Mouse (Mus musculus) erythroid progenitor cell, adult 5-6 weeks (primary cell): ENCODE measurements around the gene Hist2h2aa1. TPM values are rescaled to one million over a fixed set of nuclear protein-coding genes. Genes with fewer than 3 reads are reported as not detected.
"Not testable (repeated sequence)": the region's sequence is repeated elsewhere in the genome, so short reads cannot be mapped to it uniquely, and the experiment has no call there.

Experiments used
- ATAC-seq: replicated peaks from 2 replicates; pipeline ENCODE4 v1.8.0; 2016; ENCODE audit warnings: moderate number of reproducible peaks, mild to moderate bottlenecking, moderate TSS enrichment, inconsistent platforms; ENCODE audit not compliant: poor library complexity, low FRiP score, severe bottlenecking
- total RNA-seq, 2 experiments: library from RNA; stranded (forward) in 1 of 2; stranded (reverse) in 1 of 2; fragments of 150-400 nt in 1 of 2; fragments of 186-747, 209-891 nt in 1 of 2; gene quantifications; 2 replicates each; pipeline versions ENCODE4 v1.2.3 to v1.2.4; 2015 to 2017; ENCODE audit warnings: low replicate concordance in 2 of 2

Gene Hist2h2aa1
- total RNA-seq, 2 experiments from 2014 or later: 26,437 TPM; not detected in 1

DNA sequence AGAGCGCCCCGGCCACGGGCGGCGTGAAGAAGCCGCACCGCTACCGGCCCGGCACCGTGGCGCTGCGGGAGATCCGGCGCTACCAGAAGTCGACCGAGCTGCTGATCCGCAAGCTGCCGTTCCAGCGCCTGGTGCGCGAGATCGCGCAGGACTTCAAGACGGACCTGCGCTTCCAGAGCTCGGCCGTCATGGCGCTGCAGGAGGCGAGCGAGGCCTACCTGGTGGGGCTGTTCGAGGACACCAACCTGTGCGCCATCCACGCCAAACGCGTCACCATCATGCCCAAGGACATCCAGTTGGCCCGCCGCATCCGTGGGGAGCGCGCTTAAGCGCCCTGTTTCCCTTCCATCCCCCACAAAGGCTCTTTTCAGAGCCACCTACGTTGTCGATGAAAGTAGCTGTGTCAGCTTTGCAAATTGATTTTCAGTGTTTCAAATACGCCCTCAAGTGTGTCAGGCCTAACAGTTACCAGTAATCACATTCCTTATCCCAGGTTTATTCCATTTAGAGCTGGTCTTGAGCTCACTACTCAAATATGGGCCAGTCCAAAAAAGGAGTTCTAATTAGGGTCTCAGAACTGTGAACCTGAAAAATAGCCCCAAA, 23.6 kb downstream of the Hist2h2aa1 start:
- not testable (repeated sequence) for ATAC-seq

DNA sequence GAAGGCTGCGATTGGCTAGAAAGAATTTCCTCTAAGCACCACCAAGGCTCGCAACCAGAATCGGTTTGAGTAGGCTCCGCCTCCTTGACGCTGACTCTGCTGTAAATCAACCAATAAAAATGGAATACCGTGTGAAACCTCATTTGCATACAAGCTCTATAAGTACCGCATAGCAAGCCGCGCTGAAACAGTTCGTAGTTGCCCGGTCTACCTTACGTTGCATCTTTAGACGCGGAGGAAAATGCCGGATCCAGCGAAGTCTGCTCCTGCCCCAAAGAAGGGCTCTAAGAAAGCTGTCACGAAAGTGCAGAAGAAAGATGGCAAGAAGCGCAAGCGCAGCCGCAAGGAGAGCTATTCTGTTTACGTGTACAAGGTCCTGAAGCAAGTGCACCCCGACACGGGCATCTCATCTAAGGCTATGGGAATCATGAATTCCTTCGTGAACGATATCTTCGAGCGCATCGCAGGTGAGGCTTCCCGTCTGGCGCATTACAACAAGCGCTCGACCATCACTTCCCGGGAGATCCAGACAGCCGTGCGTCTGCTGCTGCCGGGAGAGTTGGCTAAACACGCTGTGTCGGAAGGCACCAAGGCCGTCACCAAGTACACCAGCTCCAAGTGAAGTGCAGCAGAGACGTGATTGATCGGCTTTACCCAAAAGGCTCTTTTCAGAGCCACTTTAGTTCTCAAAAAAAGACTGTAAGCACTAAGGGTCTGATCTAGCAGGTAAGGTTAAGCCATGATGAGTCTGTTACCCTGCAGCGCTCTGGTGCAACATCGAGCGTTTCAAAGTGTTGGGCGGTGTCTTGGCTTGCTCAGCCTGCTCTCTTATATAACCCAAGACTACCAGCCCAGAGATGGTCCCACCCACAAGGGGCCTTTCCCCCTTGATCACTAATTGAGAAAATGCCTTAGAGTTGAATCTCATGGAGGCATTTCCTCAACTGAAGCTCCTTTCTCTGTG, 24.5 kb downstream of the Hist2h2aa1 start, which contains the start of gene Hist2h2bb:
Gene Hist2h2bb (plus strand): TSS at position 242 of the 964 bp plus-strand sequence.
- ATAC-seq: peak; percentile 80

DNA sequence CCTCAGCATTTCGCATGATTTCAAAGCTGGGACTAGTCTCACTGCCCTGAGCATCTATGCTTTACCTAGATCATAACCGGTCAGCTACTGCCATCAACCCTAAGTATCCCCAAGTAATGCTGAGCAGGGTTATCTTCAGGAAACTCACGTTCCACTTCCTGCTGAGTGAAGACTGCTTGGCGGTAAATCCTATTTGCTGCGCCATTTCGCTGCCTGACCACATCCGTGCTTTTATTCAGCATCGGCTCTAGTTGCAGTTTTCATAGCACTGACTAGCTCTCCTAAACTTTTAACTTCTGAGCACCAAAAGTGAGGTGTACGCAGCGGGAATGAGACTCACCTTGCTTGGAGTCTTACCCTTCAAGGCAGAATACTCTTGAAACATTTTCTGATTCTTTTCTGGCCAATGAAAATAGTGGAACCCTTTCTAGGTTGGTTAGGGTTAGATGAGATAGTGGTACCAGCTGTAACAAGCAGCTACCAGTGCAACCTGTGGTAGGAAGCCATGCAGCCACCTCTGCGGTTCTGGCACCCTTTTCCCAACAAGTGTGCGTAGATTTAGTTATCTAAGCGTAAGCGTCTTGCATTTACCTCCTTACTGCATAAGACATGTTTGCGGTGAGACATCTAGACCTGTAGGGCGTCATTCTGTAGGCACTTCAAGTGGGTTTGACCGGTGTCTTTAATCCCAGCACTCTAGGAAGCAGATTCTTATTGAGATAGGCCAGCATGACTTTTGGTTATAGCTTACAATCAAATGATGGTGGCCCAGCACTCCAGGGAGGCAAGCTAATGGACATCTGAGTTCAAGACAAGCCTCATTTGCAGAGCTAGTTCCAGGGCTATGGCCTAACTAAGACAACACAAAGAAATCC, 28.5 kb downstream of the Hist2h2aa1 start:
- ATAC-seq: no peak

DNA sequence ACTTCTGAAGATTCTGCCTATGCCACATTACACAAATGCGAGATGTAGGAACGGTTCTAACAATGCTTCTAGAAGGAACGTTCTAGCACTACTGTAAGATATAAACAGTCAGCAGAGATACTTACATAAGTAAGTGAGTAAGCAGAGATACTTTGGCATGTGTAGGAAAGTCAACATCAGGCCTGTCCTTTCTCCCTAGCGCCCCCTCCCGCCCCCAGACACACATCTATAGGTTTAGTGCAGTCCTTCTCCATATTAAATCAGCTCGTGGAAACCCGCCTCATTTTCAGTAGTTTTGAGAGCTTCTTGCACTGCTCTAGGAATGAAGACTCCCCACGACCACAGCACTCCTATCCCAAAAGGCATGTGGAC, 32.1 kb downstream of the Hist2h2aa1 start:
- ATAC-seq: peak; percentile 77

DNA sequence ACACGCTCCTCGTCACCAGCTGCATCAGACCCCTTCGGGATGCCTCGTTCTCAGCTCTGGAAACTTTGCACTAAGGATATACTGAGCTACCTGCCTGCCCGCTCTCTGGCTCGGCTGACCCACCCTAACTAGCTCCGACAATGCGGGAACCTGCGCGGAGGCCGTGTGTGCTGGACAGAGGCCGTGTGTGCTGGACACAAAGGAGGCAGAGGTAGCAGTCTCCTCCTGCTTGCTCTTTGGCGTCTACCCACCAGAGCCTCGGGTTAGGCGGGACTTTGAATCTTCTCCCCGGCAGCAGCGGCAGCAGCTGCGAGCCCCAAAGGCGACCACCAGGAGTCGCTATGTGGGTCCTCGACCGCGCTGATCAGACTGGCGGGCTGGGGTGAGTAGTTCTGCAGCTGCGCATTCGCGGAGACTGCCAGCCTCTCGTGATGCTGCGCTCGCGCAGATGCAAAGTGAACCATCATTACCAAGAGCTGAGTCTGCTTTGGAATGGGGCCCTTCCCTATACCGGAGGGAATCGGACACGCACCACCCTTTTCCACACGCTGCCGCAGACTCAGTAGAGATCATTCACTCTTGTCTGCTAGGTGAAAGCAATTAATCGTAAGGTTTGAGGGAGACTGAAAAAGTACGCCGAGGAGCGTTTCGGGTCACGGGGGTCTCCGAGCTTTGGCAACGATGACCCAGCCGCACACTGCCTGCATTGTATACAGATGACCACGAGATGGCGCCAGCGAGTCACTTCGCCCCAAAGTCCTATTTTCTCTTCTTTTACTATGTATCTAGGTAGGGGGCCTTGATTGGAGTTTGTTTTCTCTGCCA, 32.7 kb downstream of the Hist2h2aa1 start:
- ATAC-seq: peak; percentile 96

DNA sequence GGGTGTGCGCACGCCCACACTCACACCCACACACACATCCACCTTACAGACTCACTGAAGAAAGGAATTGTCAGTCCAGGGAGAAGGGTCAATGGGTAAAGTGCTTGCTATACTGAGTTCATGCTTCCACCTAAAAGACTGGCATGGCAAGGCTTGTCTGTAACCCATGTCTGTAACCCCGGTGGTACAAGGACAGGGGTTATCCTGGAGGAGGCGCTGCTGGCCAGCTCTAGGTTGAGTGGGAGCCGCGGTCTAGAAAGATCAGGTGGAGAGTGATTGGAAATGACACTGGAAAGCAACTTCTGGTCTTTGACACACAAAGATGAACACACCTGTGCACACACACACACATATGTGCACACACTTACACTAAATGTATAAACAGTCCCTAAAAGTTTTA, 35.4 kb downstream of the Hist2h2aa1 start:
- no peak for ATAC-seq

DNA sequence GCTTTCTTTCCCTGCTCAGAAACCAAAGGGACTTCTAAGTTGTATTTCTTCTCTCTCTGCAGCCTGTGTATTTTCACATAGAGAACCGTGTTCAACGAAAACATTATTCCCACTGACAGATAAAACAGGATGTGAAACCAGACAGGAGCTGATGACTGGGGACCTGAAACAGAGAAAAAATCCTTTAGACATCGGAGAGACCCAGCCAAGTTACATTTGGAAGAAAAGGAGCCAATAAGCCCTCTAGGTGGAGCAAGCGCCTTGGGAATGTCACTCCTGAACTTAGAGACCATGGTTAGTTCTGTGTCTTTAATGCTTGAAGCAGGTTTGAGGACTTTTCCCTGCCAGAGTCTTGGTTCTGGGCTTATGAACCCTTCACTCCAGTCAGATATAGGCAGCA, 39.2 kb downstream of the Hist2h2aa1 start:
- ATAC-seq: no peak

DNA sequence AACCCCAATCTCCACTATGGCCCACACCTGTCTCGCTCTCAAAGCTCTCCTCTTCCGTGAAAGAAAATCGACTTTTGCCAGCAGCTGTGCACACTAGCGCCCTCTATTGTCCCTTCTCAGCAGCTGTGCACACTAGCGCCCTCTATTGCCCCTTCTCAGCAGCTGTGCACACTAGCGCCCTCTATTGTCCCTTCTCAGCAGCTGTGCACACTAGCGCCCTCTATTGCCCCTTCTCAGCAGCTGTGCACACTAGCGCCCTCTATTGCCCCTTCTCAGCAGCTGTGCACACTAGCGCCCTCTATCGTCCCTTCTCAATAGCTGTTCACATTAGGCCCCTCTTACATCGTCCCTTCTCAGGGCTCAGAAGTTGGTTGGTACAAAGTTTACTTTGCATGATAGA, 42.0 kb downstream of the Hist2h2aa1 start:
- ATAC-seq: not testable (repeated sequence)

DNA sequence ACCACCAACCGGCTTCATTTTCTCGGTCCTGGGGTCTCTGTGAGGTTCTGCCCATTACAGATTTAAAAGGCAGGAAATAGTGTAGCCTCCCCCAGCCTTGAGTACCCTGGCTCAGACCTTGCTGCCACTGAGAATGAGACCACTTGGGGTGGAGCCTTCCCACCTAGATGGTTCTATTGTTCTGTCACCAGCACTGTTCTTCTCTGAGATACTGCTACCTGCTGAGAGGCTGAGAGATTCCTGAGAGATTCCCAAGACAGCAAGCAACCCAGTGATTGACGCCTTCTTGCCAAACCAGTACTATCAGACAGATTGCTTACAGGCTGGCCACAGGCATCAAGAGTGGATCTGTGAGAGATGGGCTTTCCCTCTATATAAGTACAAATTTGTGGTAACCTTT, 43.9 kb downstream of the Hist2h2aa1 start:
- ATAC-seq: no peak

DNA sequence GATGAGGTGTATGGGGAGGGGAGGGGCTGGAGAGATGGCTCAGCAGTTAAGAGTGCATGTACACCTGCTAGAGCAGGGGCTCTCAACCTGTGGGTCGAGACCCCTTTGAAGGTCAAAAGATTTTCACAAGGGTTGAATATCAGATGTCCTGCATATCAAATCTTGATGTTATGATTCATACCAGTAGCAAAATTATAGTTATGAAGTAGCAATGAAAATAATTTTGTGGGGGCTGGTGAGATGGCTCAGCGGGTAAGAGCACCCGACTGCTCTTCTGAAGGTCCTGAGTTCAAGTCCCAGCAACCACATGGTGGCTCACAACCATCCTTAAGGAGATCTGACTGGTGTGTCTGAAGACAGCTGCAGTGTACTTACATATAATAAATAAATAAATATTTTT, 45.4 kb downstream of the Hist2h2aa1 start:
- ATAC-seq: not testable (repeated sequence)

DNA sequence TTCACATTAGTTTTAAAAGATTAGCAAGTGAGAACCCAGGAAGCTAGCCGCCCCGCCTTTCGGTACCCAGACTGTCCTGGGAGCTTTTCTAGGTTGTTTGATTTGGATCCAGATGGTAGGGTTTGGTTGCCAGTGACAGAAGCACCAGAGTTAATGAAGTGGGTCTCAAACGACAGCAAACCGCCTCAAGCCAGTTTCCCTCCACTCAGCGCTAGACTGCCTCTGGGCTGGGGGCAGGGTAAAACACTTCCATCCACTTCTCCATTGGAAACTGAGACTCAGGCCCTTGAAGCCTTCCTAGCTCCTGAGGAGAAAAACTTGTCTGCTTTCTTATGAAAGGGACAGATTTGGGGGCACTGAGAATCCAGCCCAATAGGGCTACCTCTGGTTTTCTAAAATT, 47.3 kb downstream of the Hist2h2aa1 start:
- no peak for ATAC-seq

DNA sequence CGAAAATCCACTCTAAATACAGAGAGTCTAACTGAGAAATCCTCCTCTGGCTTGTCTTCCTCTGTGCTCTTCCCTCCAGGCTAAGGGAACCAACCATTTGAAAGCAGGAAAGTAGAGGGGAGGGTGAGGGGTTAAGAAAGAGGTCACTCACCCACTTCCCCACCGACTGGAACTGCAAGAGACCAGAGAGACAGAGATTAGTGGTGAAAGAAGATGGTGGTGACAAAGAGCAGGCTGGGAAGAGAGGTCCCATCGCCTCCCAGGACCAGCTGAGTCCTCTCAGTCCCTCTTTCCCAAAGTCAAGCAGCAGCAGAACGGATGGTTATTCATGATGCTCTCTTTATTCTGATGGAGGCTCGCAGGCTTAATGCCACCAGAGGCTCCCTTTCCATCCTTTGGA, 48.1 kb downstream of the Hist2h2aa1 start:
- ATAC-seq: no peak

DNA sequence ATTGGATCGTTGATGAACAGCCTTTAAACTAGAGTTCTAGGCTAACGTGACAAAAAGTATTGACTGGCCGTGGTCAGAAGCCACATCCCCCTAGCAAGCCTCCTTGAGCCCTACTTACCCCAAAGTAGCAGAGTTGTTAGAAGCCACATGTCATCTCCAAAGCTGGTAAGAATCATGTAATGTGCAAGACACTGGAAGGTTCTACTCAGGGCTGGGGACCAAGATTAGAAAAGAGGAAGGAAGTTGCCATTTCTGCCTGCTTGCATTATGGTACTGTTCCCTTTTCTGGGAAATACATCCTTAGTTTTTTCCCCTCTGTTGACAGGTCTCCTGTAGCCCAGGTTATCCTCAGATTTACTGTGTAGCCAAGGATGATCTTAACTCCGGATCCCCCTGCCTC, 48.5 kb downstream of the Hist2h2aa1 start, which contains the start of gene Fcgr1:
Gene Fcgr1 (minus strand): TSS at position 183 of the 400 bp plus-strand sequence.
- ATAC-seq: no peak

Other genes starting within 250 kb of the Hist2h2aa1 start
- 12.6 and 13.4 TPM in 2 replicates for gene Plekho1, start 249.5 kb upstream of the Hist2h2aa1 start, total RNA-seq (2015; ENCODE audit: low replicate concordance)
- 8.6 and 18.6 TPM in 2 replicates for gene Plekho1, start 249.5 kb upstream of the Hist2h2aa1 start, total RNA-seq (2017; ENCODE audit: low replicate concordance)
- 9.0 and 32.3 TPM in 2 replicates for gene Vps45, start 187.0 kb upstream of the Hist2h2aa1 start, total RNA-seq (2015; ENCODE audit: low replicate concordance)
- gene Vps45, start 187.0 kb upstream of the Hist2h2aa1 start, total RNA-seq (2017; ENCODE audit: low replicate concordance): 8.2 and 34.4 TPM in 2 replicates
- 4.6 and 9.4 TPM in 2 replicates for gene Otud7b, start 141.0 kb upstream of the Hist2h2aa1 start, total RNA-seq (2015; ENCODE audit: low replicate concordance)
- gene Otud7b, start 141.0 kb upstream of the Hist2h2aa1 start, total RNA-seq (2017; ENCODE audit: low replicate concordance): 28.5 and 37.6 TPM in 2 replicates
- not detected in 2 replicates for gene Mtmr11, start 83.5 kb upstream of the Hist2h2aa1 start, total RNA-seq (2015; ENCODE audit: low replicate concordance)
- gene Mtmr11, start 83.5 kb upstream of the Hist2h2aa1 start, total RNA-seq (2017; ENCODE audit: low replicate concordance): not detected in 2 replicates
- 19.8 and 38.1 TPM in 2 replicates for gene Sf3b4, start 73.2 kb upstream of the Hist2h2aa1 start, total RNA-seq (2015; ENCODE audit: low replicate concordance)
- gene Sf3b4, start 73.2 kb upstream of the Hist2h2aa1 start, total RNA-seq (2017; ENCODE audit: low replicate concordance): 6.2 and 9.5 TPM in 2 replicates
- not detected in 2 replicates for gene Sv2a, start 64.3 kb upstream of the Hist2h2aa1 start, total RNA-seq (2015; ENCODE audit: low replicate concordance)
- gene Sv2a, start 64.3 kb upstream of the Hist2h2aa1 start, total RNA-seq (2017; ENCODE audit: low replicate concordance): not detected in 2 replicates
- 10.8 and 11.3 TPM in 2 replicates for gene Bola1, start 25.8 kb upstream of the Hist2h2aa1 start, total RNA-seq (2015; ENCODE audit: low replicate concordance)
- gene Bola1, start 25.8 kb upstream of the Hist2h2aa1 start, total RNA-seq (2017; ENCODE audit: low replicate concordance): 4.9 and 15.5 TPM in 2 replicates
- gene Hist2h2ab, start 25.6 kb upstream of the Hist2h2aa1 start, total RNA-seq (2015; ENCODE audit: low replicate concordance): 6.8 and 8.4 TPM in 2 replicates
- 256 and 561 TPM in 2 replicates for gene Hist2h2ab, start 25.6 kb upstream of the Hist2h2aa1 start, total RNA-seq (2017; ENCODE audit: low replicate concordance)
- gene Hist2h2ac, start 24.6 kb upstream of the Hist2h2aa1 start, total RNA-seq (2015; ENCODE audit: low replicate concordance): 180 and 195 TPM in 2 replicates
- 7,308 and 8,144 TPM in 2 replicates for gene Hist2h2ac, start 24.6 kb upstream of the Hist2h2aa1 start, total RNA-seq (2017; ENCODE audit: low replicate concordance)
- gene Hist2h2be, start 24.4 kb upstream of the Hist2h2aa1 start, total RNA-seq (2015; ENCODE audit: low replicate concordance): 46.5 and 50.7 TPM in 2 replicates
- gene Hist2h2be, start 24.4 kb upstream of the Hist2h2aa1 start, total RNA-seq (2017; ENCODE audit: low replicate concordance): 35.9 and 44.5 TPM in 2 replicates
- gene Hist2h3c2, start 6.4 kb upstream of the Hist2h2aa1 start, total RNA-seq (2015; ENCODE audit: low replicate concordance): 1,103 and 1,242 TPM in 2 replicates
- 928 and 1,001 TPM in 2 replicates for gene Hist2h3c2, start 6.4 kb upstream of the Hist2h2aa1 start, total RNA-seq (2017; ENCODE audit: low replicate concordance)
- gene Hist2h2aa2, start 5.2 kb upstream of the Hist2h2aa1 start, total RNA-seq (2015; ENCODE audit: low replicate concordance): 454 and 530 TPM in 2 replicates
- gene Hist2h2aa2, start 5.2 kb upstream of the Hist2h2aa1 start, total RNA-seq (2017; ENCODE audit: low replicate concordance): 15,181 TPM in 1 of 2 replicates, not detected in the other
- gene Hist2h3c1, start 1.2 kb downstream of the Hist2h2aa1 start, total RNA-seq (2015; ENCODE audit: low replicate concordance): 79.3 and 122 TPM in 2 replicates
- gene Hist2h3c1, start 1.2 kb downstream of the Hist2h2aa1 start, total RNA-seq (2017; ENCODE audit: low replicate concordance): 53.9 and 62.7 TPM in 2 replicates
- gene Hist2h4, start 17.8 kb downstream of the Hist2h2aa1 start, total RNA-seq (2015; ENCODE audit: low replicate concordance): 928 and 1,194 TPM in 2 replicates
- gene Hist2h4, start 17.8 kb downstream of the Hist2h2aa1 start, total RNA-seq (2017; ENCODE audit: low replicate concordance): 316 and 543 TPM in 2 replicates
- gene Hist2h3b, start 23.2 kb downstream of the Hist2h2aa1 start, total RNA-seq (2015; ENCODE audit: low replicate concordance): 2,922 and 3,470 TPM in 2 replicates
- gene Hist2h3b, start 23.2 kb downstream of the Hist2h2aa1 start, total RNA-seq (2017; ENCODE audit: low replicate concordance): 1,426 and 2,043 TPM in 2 replicates
- gene Hist2h2bb, start 24.3 kb downstream of the Hist2h2aa1 start, total RNA-seq (2015; ENCODE audit: low replicate concordance): 4,676 and 5,120 TPM in 2 replicates
- 18,393 and 25,698 TPM in 2 replicates for gene Hist2h2bb, start 24.3 kb downstream of the Hist2h2aa1 start, total RNA-seq (2017; ENCODE audit: low replicate concordance)
- gene Fcgr1, start 48.5 kb downstream of the Hist2h2aa1 start, total RNA-seq (2015; ENCODE audit: low replicate concordance): 3.8 and 5.0 TPM in 2 replicates
- 4.1 TPM in 1 of 2 replicates, not detected in the other for gene Fcgr1, start 48.5 kb downstream of the Hist2h2aa1 start, total RNA-seq (2017; ENCODE audit: low replicate concordance)
- not detected in 2 replicates for gene BC107364, start 206.8 kb downstream of the Hist2h2aa1 start, total RNA-seq (2015; ENCODE audit: low replicate concordance)
- not detected in 2 replicates for gene BC107364, start 206.8 kb downstream of the Hist2h2aa1 start, total RNA-seq (2017; ENCODE audit: low replicate concordance)